In the genomic region with DNA sequence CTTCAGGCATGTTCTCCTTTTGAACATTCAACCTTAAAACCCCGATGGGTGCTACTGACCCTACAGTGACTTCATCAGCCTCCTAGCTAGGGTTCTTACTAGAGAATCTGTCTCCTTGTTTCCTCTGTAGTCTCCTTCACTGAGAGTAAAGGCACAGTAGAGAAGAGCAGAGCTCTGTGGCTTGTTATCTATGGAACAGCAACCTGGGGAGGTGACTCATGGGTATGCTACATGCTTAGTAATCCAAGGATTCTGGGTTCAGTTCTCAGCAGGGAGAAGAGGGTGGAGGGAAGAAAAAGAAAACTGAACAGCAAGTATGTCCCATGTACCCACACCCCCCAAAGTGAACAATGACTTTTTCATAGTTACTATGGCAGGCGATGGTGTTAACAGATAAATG, we compare ENCODE assay signal across 13 mouse cellular contexts.
"Had no signal": no experiment of that assay in that cellular context is flagged by ENCODE, and none has a peak within 500 bp of the region (broad histone marks: within the 10 kb centered on the region; RNA-seq: fewer than 3 reads in every experiment).

No protein-coding gene starts in this region.

- H3K4me1 ChIP-seq: midbrain, embryonic 10.5 days; midbrain, embryonic 12.5 days; neural tube, embryonic 12.5 days; stomach, embryonic 15.5 days had no signal

- H3K27ac ChIP-seq: midbrain, embryonic 10.5 days; midbrain, embryonic 12.5 days; neural tube, embryonic 12.5 days had no signal

- H3K36me3 ChIP-seq: midbrain, embryonic 12.5 days; neural tube, embryonic 12.5 days; stomach, embryonic 15.5 days had no signal

- H3K27me3 ChIP-seq: midbrain, embryonic 12.5 days; neural tube, embryonic 12.5 days; stomach, embryonic 15.5 days had no signal

- H3K9ac ChIP-seq: liver, postnatal 0 days; lung, embryonic 14.5 days; midbrain, embryonic 12.5 days; neural tube, embryonic 12.5 days; stomach, embryonic 15.5 days had no signal

- DNase-seq: liver, postnatal 0 days; lung, embryonic 14.5 days; lung, postnatal 10 days; lung, postnatal 4 days; midbrain, embryonic 14.5 days; right cerebral cortex, postnatal 14 days; thymus, adult 18-20 months; thymus, postnatal 14 days; thymus, postnatal 36 days had no signal

- H3K9me3 ChIP-seq: midbrain, embryonic 10.5 days; midbrain, embryonic 12.5 days; neural tube, embryonic 12.5 days; stomach, embryonic 15.5 days had no signal

- H3K4me2 ChIP-seq: lung, embryonic 14.5 days; midbrain, embryonic 12.5 days; neural tube, embryonic 12.5 days; stomach, embryonic 15.5 days had no signal

- H3K4me3 ChIP-seq: midbrain, embryonic 10.5 days; midbrain, embryonic 12.5 days; neural tube, embryonic 12.5 days; stomach, embryonic 15.5 days had no signal
